ENCODE assay signal across 9 mouse cellular contexts in the genomic region with DNA sequence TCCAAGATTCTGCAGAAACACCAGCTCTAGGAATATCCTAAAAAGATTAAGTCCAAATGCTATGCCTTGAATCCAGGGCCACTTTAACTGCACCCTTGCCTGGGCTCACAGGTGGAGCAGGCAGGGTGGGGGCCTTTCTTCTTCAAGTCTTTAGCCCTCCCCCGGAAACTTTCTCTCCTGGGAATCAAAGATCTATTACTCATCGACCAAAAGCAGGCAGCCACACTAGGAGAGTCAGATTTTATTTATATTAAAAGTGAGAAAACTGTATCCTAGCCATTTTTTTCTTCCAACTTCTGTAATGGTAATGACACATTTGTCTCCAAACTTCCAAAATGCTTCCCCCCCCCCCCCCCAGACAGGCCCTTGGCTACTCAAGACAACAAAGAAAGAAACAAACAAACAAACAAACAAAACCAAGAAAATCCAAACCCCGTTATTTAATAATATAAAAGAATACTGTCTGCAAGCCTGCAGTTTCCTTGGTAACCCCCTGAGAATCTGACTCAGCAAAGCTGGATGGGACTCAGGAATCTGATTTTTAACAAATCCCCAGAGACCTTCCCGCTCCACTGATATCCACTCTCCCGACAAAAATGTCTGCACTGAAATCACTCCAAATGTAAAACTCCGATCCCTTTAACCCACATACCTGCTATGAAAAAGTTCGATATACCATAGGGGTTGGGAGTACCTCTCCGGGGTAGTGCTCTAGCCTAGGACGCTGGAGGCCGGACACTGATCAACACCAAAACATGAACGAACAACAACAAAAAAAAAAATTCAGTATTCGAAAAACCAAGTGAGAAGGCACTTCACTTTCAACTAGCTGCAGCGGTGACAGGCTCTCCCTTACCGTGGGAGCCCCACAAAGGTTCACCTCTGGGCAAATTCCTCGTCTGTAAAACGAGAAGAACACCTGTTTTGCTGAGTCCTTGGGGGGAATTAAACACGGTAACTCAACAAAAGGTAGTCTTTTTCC.
DNase-seq lines count a peak whose midpoint lies in the region; ATAC-seq lines count a peak whose summit lies in the region.
"Had no signal": no experiment of that assay in that cellular context is flagged by ENCODE, and none has a peak within 500 bp of the region (broad histone marks: within the 10 kb centered on the region; RNA-seq: fewer than 3 reads in every experiment).

No protein-coding gene starts in this region.

- peaks cover 2% of the 10 kb centered on the region; the same call in 1 of the 2 replicates for H3K9me3 ChIP-seq in heart, embryonic 10.5 days
- no peaks in the 10 kb centered on the region for H3K9me3 ChIP-seq in liver, embryonic 12.5 days (replicated peaks)
- no peaks in the 10 kb centered on the region for H3K9me3 ChIP-seq in stomach, embryonic 16.5 days (replicated peaks; ENCODE audit: control insufficient read depth, low read length)

- 16% methylated on average over 17 of the region's 17 CpGs for WGBS in heart, embryonic 10.5 days
- 31% methylated on average over 17 of the region's 17 CpGs for WGBS in liver, embryonic 12.5 days (ENCODE audit: insufficient replicate concordance)
- 8% methylated on average over 17 of the region's 17 CpGs for whole genome bisulfite sequencing in stomach, embryonic 16.5 days

- H3K4me3 ChIP-seq in heart, embryonic 10.5 days = peak overlapping the region; percentile 81
- peak overlapping the region; percentile 55 for H3K4me3 ChIP-seq in liver, embryonic 12.5 days
- peak overlapping the region; percentile 65 for H3K4me3 ChIP-seq in stomach, embryonic 16.5 days (replicated peaks; ENCODE audit: low read length)

- H3K27ac ChIP-seq in heart, embryonic 10.5 days = peak overlapping the region; percentile 94
- H3K27ac ChIP-seq in liver, embryonic 12.5 days = no peak overlapping the region
- H3K27ac ChIP-seq in stomach, embryonic 16.5 days (ENCODE audit: low read length) = peak overlapping the region; percentile 93

- DNase-seq in gastrocnemius, postnatal 25 days = peak; percentile 26
- no peak for DNase-seq in gastrocnemius, postnatal 10 days
- DNase-seq in NIH3T3 (ENCODE audit: low read depth) = peak; percentile 93
- no peak for DNase-seq in heart, embryonic 10.5 days (ENCODE audit: low spot score)
- no peak for DNase-seq in right cerebral cortex, postnatal 10 days (ENCODE audit: low spot score in 2 of 2)
- DNase-seq in left cerebral cortex, postnatal 36 days (ENCODE audit: low spot score in 2 of 2) = no peak

- peak overlapping the region; percentile 64 for H3K4me2 ChIP-seq in liver, embryonic 12.5 days
- peak overlapping the region; percentile 65 for H3K4me2 ChIP-seq in stomach, embryonic 16.5 days (ENCODE audit: low read depth, low read length)

- ATAC-seq in liver, embryonic 12.5 days = no peak
- ATAC-seq in stomach, embryonic 16.5 days (ENCODE audit: insufficient read depth, low FRiP score) = no peak

- H3K9ac ChIP-seq in liver, embryonic 12.5 days = no peak overlapping the region
- peak overlapping the region; percentile 82 for H3K9ac ChIP-seq in stomach, embryonic 16.5 days (ENCODE audit: low read length)

- no peaks in the 10 kb centered on the region for H3K27me3 ChIP-seq in heart, embryonic 10.5 days (ENCODE audit: insufficient read depth, poor library complexity, severe bottlenecking)
- peaks cover 30% of the 10 kb centered on the region for H3K27me3 ChIP-seq in liver, embryonic 12.5 days (replicated peaks)
- no peaks in the 10 kb centered on the region for H3K27me3 ChIP-seq in stomach, embryonic 16.5 days (ENCODE audit: control insufficient read depth, insufficient read depth, low read length)

- H3K4me1 ChIP-seq in heart, embryonic 10.5 days = peaks cover 46% of the 10 kb centered on the region
- peaks cover 15% of the 10 kb centered on the region for H3K4me1 ChIP-seq in liver, embryonic 12.5 days
- H3K4me1 ChIP-seq in stomach, embryonic 16.5 days (ENCODE audit: control insufficient read depth, insufficient read depth, low read length) = peaks cover 60% of the 10 kb centered on the region

- intact Hi-C loops in left cerebral cortex, postnatal 36 days (cut with DNase I) = loop anchor here (5.0 kb wide), 1 partner anchor 64 kb away; a partner anchor contains a TSS

- H3K36me3 ChIP-seq in heart, embryonic 10.5 days = peaks cover 19% of the 10 kb centered on the region
- H3K36me3 ChIP-seq in liver, embryonic 12.5 days = peaks cover 6% of the 10 kb centered on the region; the same call in 1 of the 2 replicates
- 0 out of 2 replicates have a peak, but pooled peaks cover 4% of the 10 kb centered on the region for H3K36me3 ChIP-seq in stomach, embryonic 16.5 days (ENCODE audit: control insufficient read depth, insufficient read depth, low read length)
- H3K36me3 ChIP-seq: G1E had no signal

Comparison
In these comparisons a context has a peak if more than half of its experiments do, and no peak if none do; other contexts are left out.
1. DNase-seq: peak in gastrocnemius, postnatal 25 days (single experiment) and NIH3T3 (single experiment); none in gastrocnemius, postnatal 10 days (single experiment), heart, embryonic 10.5 days (single experiment), right cerebral cortex, postnatal 10 days (0 of 2) and left cerebral cortex, postnatal 36 days (0 of 2).
2. Peak in every context shown above with its lines, with median percentiles within 50 percentile points of each other: H3K4me3 ChIP-seq.